Mouse (Mus musculus) stomach, embryonic 14.5 days (tissue): ENCODE measurements around the gene Ccdc188. TPM values are rescaled to one million over a fixed set of nuclear protein-coding genes. Genes with fewer than 3 reads are reported as not detected.

ENCODE experiments used
- ATAC-seq: fragments of 200-750 bp; cut with Nextera tagmentation; 2 replicates; pipeline ENCODE4 v1.8.0; 2017; ENCODE audit warnings: low read depth, moderate TSS enrichment; ENCODE audit not compliant: insufficient number of reproducible peaks, insufficient read depth, low FRiP score
- H3K27ac ChIP-seq: fragments of 300-500 bp; sonication (generic); 2 replicates; pipeline ENCODE4 v1.5.1; 2014; ENCODE audit warnings: mild to moderate bottlenecking, low read length, moderate library complexity, mixed read lengths
- H3K27me3 ChIP-seq: fragments of 300-500 bp; sonication (generic); 2 replicates; pipeline ENCODE4 v1.6.1; 2014; ENCODE audit warnings: low read length, control low read depth, mixed read lengths; ENCODE audit not compliant: control insufficient read depth, insufficient read depth
- H3K36me3 ChIP-seq: fragments of 300-500 bp; sonication (generic); 2 replicates; pipeline ENCODE4 v1.6.1; 2014; ENCODE audit warnings: mild to moderate bottlenecking, control low read depth, low read length, moderate library complexity, mixed read lengths; ENCODE audit not compliant: control insufficient read depth, insufficient read depth
- H3K4me1 ChIP-seq: fragments of 300-500 bp; sonication (generic); 2 replicates; pipeline ENCODE4 v1.6.1; 2014; ENCODE audit warnings: low read length, control low read depth, mixed read lengths; ENCODE audit not compliant: control insufficient read depth, insufficient read depth
- H3K4me2 ChIP-seq: fragments of 300-500 bp; sonication (generic); replicated peaks from 2 replicates; pipeline ENCODE4 v1.6.1; 2014; ENCODE audit warnings: low read depth, low read length, control low read depth
- H3K4me3 ChIP-seq: fragments of 300-500 bp; sonication (generic); 2 replicates; pipeline ENCODE4 v1.5.1; 2014; ENCODE audit warnings: low read depth, low read length, control low read depth
- H3K9ac ChIP-seq: fragments of 300-500 bp; sonication (generic); replicated peaks from 2 replicates; pipeline ENCODE4 v1.6.1; 2014; ENCODE audit warnings: low read depth, mild to moderate bottlenecking, control low read depth, low read length, moderate library complexity, mixed read lengths
- H3K9me3 ChIP-seq: fragments of 300-500 bp; sonication (generic); 2 replicates; pipeline ENCODE4 v1.6.1; 2016; ENCODE audit warnings: low read depth, low read length, control low read depth; ENCODE audit not compliant: control insufficient read depth
- WGBS: fragments of 180-500 bp; shearing (Covaris S2); extraction: QIAGEN DNeasy Blood & Tissue Kit; methylation state at CpG from one replicate; pipeline ENCODE4 v1.1.7; 2014; 5-methylcytosine and 5-hydroxymethylcytosine counted together
- polyA plus RNA-seq: library from polyadenylated mRNA; unstranded; fragments of >200 nt; fragmentation: Nextera tagmentation; extraction: Ambion mirVana; gene quantifications from 2 replicates; pipeline ENCODE4 v1.2.1, GENCODE M21; 2014

Gene Ccdc188
- polyA plus RNA-seq, 1 experiment from 2014 or later, result not detected

DNA sequence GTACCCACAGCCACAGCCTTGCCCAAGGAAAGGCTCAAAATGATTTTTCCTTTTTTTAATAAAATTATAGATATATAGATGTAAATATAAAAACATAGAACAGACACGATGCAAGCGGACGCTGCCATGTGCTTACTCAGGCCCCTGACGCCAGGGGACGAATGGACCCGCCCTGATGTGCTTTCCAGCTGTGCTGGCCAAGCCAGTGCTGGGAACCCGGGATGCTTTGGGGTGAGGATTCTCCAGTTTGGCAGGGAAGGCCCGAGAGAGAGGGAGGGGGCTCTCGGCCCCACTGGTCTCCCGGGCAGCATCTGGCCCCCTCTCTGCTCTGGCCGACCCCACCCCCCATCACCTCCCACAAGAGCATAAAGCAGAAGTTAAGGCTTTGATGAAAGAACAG, 4.5 kb downstream of the Ccdc188 start:
- Histone ChIP-seq H3K36me3 (peaks cover 32% of the 10 kb centered on the region), H3K4me3 (no peak overlapping the region), H3K27me3 (no peaks in the 10 kb centered on the region), H3K9me3 (no peaks in the 10 kb centered on the region), H3K9ac (no peak overlapping the region), H3K27ac (no peak overlapping the region), H3K4me1 (peaks cover 6% of the 10 kb centered on the region; the same call in 1 of the 2 replicates), H3K4me2 (no peak overlapping the region)
- WGBS, result 79% methylated on average over 11 of the region's 11 CpGs
- ATAC-seq, result no peak

DNA sequence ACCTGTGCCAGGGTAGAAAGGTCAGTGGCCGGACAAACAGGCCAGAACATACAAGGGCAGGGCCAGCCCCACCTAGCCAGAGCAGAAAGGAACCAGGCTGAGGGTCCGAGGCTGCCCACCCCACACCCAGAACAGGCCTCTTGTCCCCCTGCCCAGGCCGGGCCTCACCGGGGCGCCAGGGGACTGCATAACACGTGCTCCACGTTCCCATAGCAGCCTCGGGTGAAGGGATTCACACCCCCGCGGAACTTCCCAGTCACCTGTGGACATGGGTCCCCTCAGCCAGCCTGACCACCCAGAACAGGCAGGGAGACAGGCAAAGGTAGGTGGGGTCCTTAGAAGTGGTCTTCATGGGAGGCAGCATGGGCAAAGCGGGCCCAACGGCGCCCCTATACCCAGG, 9.5 kb downstream of the Ccdc188 start:
- H3K36me3 ChIP-seq, result peaks cover 43% of the 10 kb centered on the region

DNA sequence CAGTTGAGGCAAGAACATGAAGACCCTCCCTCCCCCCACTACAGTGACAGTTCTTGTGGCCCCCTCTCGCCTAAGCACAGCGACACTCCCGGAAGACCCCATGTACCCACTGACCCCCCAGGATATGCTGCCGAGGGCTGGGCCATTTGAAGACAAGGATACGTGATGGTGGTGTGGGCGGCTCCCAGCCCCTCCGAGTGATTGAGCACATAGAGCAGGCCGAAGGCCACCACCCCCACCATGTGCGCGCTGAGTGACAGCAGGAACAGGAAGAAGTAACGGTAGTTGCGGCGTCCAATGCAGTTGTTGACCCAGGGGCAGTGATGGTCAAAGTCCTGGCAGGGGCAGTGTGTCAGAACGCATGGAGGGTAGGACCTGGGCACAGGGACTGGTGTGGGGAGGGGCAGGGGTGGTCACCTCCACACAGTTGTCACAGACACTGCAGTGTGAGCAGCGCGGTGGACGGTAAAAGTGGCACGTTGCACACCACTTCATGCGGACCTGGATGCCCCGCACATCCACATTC, 10.3 kb downstream of the Ccdc188 start:
- 95% methylated on average over 20 of the region's 20 CpGs for WGBS
- Histone ChIP-seq H3K27ac (no peak overlapping the region), H3K27me3 (no peaks in the 10 kb centered on the region), H3K4me2 (no peak overlapping the region), H3K9me3 (no peaks in the 10 kb centered on the region), H3K9ac (no peak overlapping the region), H3K36me3 (peaks cover 39% of the 10 kb centered on the region), H3K4me3 (no peak overlapping the region), H3K4me1 (0 out of 2 replicates have a peak, but pooled peaks cover 2% of the 10 kb centered on the region)
- no peak for ATAC-seq

More for the DNA sequence above, 9.5 kb downstream of the Ccdc188 start:
- no peak overlapping the region for H3K27ac ChIP-seq
- 88% methylated on average over 13 of the region's 13 CpGs for WGBS
- no peak overlapping the region for H3K4me2 ChIP-seq
- H3K27me3 ChIP-seq, result no peaks in the 10 kb centered on the region
- no peak for ATAC-seq
- no peak overlapping the region for H3K4me3 ChIP-seq
- H3K9ac ChIP-seq, result no peak overlapping the region
- no peaks in the 10 kb centered on the region for H3K9me3 ChIP-seq
- H3K4me1 ChIP-seq, result 0 out of 2 replicates have a peak, but pooled peaks cover 2% of the 10 kb centered on the region

DNA sequence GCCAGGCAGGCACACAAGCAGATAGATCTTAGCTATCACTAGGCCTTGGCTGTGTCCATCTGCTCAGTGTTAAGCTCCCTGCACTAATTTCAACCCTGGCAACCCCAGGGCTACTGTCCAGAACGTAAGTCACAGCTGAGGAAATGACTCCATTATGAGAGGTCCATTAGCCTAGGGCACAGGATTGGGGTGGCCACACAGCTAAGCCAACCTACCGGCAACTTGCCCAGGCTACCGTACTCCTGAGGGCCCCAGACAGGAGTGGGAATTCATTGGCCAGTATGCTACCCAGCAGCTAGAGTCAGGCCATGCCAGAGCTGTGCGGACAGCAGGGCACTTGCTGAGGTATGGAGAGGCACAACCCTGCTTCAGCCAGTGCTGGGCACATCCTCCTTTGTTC, 11.2 kb downstream of the Ccdc188 start:
- H3K9ac ChIP-seq, result no peak overlapping the region
- no peak overlapping the region for H3K4me2 ChIP-seq
- no peak overlapping the region for H3K4me3 ChIP-seq
- H3K36me3 ChIP-seq, result peaks cover 31% of the 10 kb centered on the region
- H3K27ac ChIP-seq, result no peak overlapping the region
- peaks cover 9% of the 10 kb centered on the region; the same call in 1 of the 2 replicates for H3K4me1 ChIP-seq
- 86% methylated on average over 4 of the region's 4 CpGs for WGBS
- ATAC-seq, result no peak
- H3K27me3 ChIP-seq, result no peaks in the 10 kb centered on the region
- H3K9me3 ChIP-seq, result no peaks in the 10 kb centered on the region

DNA sequence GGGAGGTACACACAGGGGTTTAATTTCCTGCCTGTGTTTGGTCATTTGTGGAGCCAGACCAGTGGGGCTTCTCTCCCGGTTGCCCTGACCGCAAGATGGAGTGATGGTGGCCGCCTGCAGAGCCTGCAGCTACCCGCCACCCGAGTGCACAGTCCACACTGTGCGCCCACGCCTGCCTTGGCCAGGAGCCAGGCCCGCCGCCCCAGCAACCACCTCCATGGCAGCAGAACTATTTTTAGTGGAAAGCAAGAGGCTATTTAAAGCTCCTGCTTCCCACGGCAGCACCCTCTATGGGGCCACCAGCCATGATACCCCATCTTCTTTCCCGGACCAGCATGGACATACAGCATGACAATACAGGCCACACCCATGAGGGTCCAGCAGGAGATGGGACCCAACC, 11.9 kb downstream of the Ccdc188 start:
- Histone ChIP-seq H3K4me2 (no peak overlapping the region), H3K9ac (0 out of 2 replicates have a peak overlapping the region, but pooled peaks have one; percentile 3), H3K36me3 (peaks cover 23% of the 10 kb centered on the region), H3K4me3 (no peak overlapping the region), H3K27ac (no peak overlapping the region), H3K4me1 (peaks cover 11% of the 10 kb centered on the region; the same call in 1 of the 2 replicates), H3K27me3 (no peaks in the 10 kb centered on the region), H3K9me3 (no peaks in the 10 kb centered on the region)
- ATAC-seq, result 0 out of 2 replicates have a peak, but pooled peaks have one; percentile 29
- 72% methylated on average over 11 of the region's 11 CpGs for WGBS

DNA sequence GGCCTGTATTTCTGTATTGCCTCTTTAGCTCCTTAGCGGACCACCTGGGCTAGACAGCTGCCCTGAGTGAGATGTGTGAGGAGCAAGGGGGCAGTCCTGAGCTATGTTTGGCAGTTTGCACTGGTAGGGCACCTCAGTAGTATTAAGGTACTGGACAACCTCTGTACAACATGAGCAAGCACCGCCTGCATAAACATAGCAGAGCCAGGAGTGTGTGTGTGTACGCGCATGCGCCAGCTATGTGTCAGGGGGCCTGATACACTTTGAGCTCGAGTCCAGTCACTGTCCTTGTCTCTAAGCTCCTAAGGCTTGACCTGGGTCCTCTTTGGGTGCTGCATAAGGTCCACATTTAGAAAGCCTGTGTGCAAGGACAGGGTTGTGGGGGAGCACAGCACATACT, 12.9 kb downstream of the Ccdc188 start:
- H3K36me3 ChIP-seq, result peaks cover 13% of the 10 kb centered on the region
- H3K27ac ChIP-seq, result no peak overlapping the region
- ATAC-seq, result no peak
- no peaks in the 10 kb centered on the region for H3K9me3 ChIP-seq
- no peak overlapping the region for H3K9ac ChIP-seq
- H3K4me2 ChIP-seq, result no peak overlapping the region
- H3K4me1 ChIP-seq, result peaks cover 11% of the 10 kb centered on the region; the same call in 1 of the 2 replicates
- WGBS, result 88% methylated on average over 6 of the region's 6 CpGs
- no peak overlapping the region for H3K4me3 ChIP-seq
- H3K27me3 ChIP-seq, result no peaks in the 10 kb centered on the region

DNA sequence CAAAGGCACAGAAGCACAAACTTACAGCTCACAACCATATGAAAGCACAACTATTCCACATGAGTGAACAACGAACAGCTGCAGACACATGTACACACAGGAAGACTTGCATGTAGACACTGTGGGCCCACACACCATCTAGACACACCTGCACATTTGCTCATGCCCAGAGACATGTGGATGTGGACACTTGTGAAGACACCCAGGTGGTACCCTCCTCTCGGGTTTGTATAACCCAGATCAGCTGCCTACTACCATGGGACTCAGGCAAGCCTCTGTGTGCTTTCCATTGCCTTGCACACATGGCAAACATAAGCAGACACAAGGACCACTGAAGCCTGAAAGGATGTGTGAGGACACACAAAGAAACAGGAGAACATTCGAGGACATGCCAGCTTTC, 13.4 kb downstream of the Ccdc188 start:
- H3K27ac ChIP-seq, result no peak overlapping the region
- H3K9ac ChIP-seq, result no peak overlapping the region
- peaks cover 15% of the 10 kb centered on the region for H3K4me1 ChIP-seq
- H3K27me3 ChIP-seq, result no peaks in the 10 kb centered on the region
- H3K4me2 ChIP-seq, result no peak overlapping the region
- 92% methylated on average over 3 of the region's 3 CpGs for WGBS
- no peak for ATAC-seq
- no peak overlapping the region for H3K4me3 ChIP-seq
- no peaks in the 10 kb centered on the region for H3K9me3 ChIP-seq
- peaks cover 11% of the 10 kb centered on the region for H3K36me3 ChIP-seq

DNA sequence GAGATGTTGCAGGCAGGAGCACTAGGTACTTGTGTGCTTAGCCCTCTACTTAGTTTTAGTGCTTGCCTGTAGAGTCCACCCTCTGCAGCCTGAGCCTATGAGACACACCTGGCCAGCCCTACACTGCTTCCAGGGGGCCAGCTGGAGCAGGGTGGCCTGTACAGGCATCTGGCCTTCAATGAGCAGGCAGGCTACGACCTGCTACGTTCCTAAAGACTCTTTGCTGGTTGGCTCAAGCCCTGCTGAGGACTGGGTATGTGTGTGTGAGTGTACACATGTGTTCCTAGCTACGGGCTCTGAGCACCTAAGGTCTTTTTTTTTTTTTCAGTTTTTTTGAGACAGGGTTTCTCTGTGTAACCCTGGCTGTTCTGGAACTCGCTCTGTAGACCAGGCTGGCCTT, 13.8 kb downstream of the Ccdc188 start:
- 68% methylated on average over 4 of the region's 4 CpGs for WGBS
- Histone ChIP-seq H3K9me3 (no peaks in the 10 kb centered on the region), H3K9ac (no peak overlapping the region), H3K4me1 (peaks cover 17% of the 10 kb centered on the region), H3K36me3 (peaks cover 11% of the 10 kb centered on the region; the same call in 1 of the 2 replicates), H3K27me3 (no peaks in the 10 kb centered on the region), H3K4me3 (no peak overlapping the region), H3K4me2 (no peak overlapping the region), H3K27ac (no peak overlapping the region)
- no peak for ATAC-seq

DNA sequence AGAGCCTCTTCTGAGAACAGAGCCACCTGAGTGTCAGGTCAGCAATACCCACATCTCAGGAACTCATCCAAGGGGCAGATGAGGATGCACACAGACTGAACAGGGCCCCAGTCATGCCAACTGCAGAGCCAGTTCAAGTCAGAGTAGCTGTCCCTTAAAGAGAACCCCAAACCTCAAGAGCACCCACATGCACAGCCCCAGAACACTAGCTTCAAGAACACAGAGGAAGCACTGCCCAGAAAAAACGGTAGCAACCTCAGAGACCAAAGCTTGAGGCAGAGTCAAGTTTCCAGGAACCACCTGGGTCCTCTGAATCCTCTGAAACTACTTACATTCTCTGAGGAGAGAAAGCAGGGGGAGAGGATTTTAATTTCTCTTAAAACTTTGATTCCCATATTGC, 15.8 kb downstream of the Ccdc188 start:
- Histone ChIP-seq H3K27ac (no peak overlapping the region), H3K36me3 (peaks cover 10% of the 10 kb centered on the region), H3K9ac (no peak overlapping the region), H3K9me3 (no peaks in the 10 kb centered on the region), H3K4me2 (peak overlapping the region; percentile 77), H3K4me1 (peaks cover 17% of the 10 kb centered on the region), H3K4me3 (no peak overlapping the region; the same call in 1 of the 2 replicates), H3K27me3 (no peaks in the 10 kb centered on the region)
- 45% methylated on average over 1 of the region's 1 CpGs for WGBS
- no peak for ATAC-seq
